16 mouse cellular contexts compared by ENCODE assay signal in genomic region chr15:93252396-93252795, GRCm38 (mm10). TPM values are rescaled to one million over a fixed set of nuclear protein-coding genes. Genes with fewer than 3 reads are reported as not detected.
DNase-seq lines count a peak whose midpoint lies in the region; ATAC-seq lines count a peak whose summit lies in the region.
"Had no signal": no experiment of that assay in that cellular context is flagged by ENCODE, and none has a peak within 500 bp of the region (broad histone marks: within the 10 kb centered on the region; RNA-seq: fewer than 3 reads in every experiment).

No protein-coding gene starts in this region.

- no peaks in the 10 kb centered on the region for H3K9me3 ChIP-seq in kidney, embryonic 15.5 days (replicated peaks)
- H3K9me3 ChIP-seq: forebrain, embryonic 13.5 days; hindbrain, embryonic 10.5 days; limb, embryonic 15.5 days; lung, embryonic 15.5 days had no signal

- peak overlapping the region; percentile 46; the same call in 1 of the 2 replicates for H3K27ac ChIP-seq in kidney, embryonic 15.5 days
- H3K27ac ChIP-seq: forebrain, embryonic 13.5 days; hindbrain, embryonic 10.5 days; limb, embryonic 15.5 days; liver, embryonic 14.5 days had no signal

- no peak for DNase-seq in kidney, adult 11 months
- peak; percentile 69 for DNase-seq in right cerebral cortex, adult 18-20 months
- DNase-seq in right cerebral cortex, postnatal 10 days (ENCODE audit: low spot score in 2 of 2): no peak
- peak; percentile 45 for DNase-seq in induced T-regulatory cell, adult 2 months (ENCODE audit: low read depth)
- DNase-seq in kidney, adult 18-20 months: no peak
- DNase-seq: cerebellum, postnatal 36 days had no signal

- no peak for ATAC-seq in kidney, embryonic 15.5 days (replicated peaks; ENCODE audit: low FRiP score)
- ATAC-seq in activated CD4-positive, CD25-positive, alpha-beta regulatory T cell, adult 4 months: peak; percentile 45
- no peak for ATAC-seq in granulocyte monocyte progenitor cell, adult 5-6 weeks (replicated peaks; ENCODE audit: poor library complexity, severe bottlenecking)
- ATAC-seq: forebrain, embryonic 13.5 days; hindbrain, embryonic 16.5 days; intestine, postnatal 0 days had no signal

- 85% methylated on average over 6 of the region's 6 CpGs for WGBS in kidney, embryonic 15.5 days

- no peak overlapping the region for H3K4me3 ChIP-seq in kidney, embryonic 15.5 days (replicated peaks)
- H3K4me3 ChIP-seq: forebrain, embryonic 13.5 days; hindbrain, embryonic 10.5 days; limb, embryonic 15.5 days; lung, embryonic 15.5 days had no signal

- H3K9ac ChIP-seq in kidney, embryonic 15.5 days: no peak overlapping the region
- H3K9ac ChIP-seq: forebrain, embryonic 13.5 days; limb, embryonic 15.5 days; liver, embryonic 14.5 days; lung, embryonic 15.5 days had no signal

- peaks cover 8% of the 10 kb centered on the region for H3K4me1 ChIP-seq in kidney, embryonic 15.5 days
- H3K4me1 ChIP-seq: limb, embryonic 15.5 days had no signal

- peaks cover 58% of the 10 kb centered on the region for H3K36me3 ChIP-seq in kidney, embryonic 15.5 days

- H3K27me3 ChIP-seq in kidney, embryonic 15.5 days: no peaks in the 10 kb centered on the region
- H3K27me3 ChIP-seq: forebrain, embryonic 13.5 days; limb, embryonic 15.5 days; lung, embryonic 15.5 days had no signal

- no peak overlapping the region for H3K4me2 ChIP-seq in kidney, embryonic 15.5 days
- H3K4me2 ChIP-seq: forebrain, embryonic 13.5 days; limb, embryonic 15.5 days; lung, embryonic 15.5 days had no signal

RNA-seq across cellular contexts. Expression of gene Gxylt1, which starts 22.6 kb away (rescaled TPM):
- 15.2 and 15.9 TPM in 2 replicates for polyA plus RNA-seq in kidney, embryonic 15.5 days (2015; fragmentation: Nextera tagmentation; extraction: Ambion mirVana)
- polyA plus RNA-seq in activated CD4-positive, CD25-positive, alpha-beta regulatory T cell, adult 4 months (2017; shearing (Covaris generic)): 1 to 10 TPM; 4.6 to 6.4 TPM
- total RNA-seq in granulocyte monocyte progenitor cell, adult 5-6 weeks (2014; fragmentation: Nextera tagmentation): 19.9 and 23.6 TPM in 2 replicates
- 33.4 and 33.6 TPM in 2 replicates for total RNA-seq in granulocyte monocyte progenitor cell, adult 5-6 weeks (2017)

Comparison
In these comparisons a context has a peak if more than half of its experiments do, and no peak if none do; other contexts are left out.
1. DNase-seq: peak in right cerebral cortex, adult 18-20 months (single experiment) and induced T-regulatory cell, adult 2 months (single experiment); none in kidney, adult 11 months (single experiment), right cerebral cortex, postnatal 10 days (0 of 2) and kidney, adult 18-20 months (single experiment).